Mouse (Mus musculus) embryonic fibroblast, embryonic 13.5 days (primary cell): ENCODE data around the gene 2300002M23Rik.

ENCODE experiments used
- CTCF ChIP-seq: IDR thresholded peaks from 2 replicates; pipeline ENCODE4 v1.5.1; 2011; ENCODE audit warnings: mild to moderate bottlenecking, control low read depth, low read length, moderate library complexity, borderline replicate concordance; ENCODE audit not compliant: insufficient read depth
- POLR2A ChIP-seq: IDR thresholded peaks from 2 replicates; pipeline ENCODE4 v1.6.1; 2011; ENCODE audit warnings: low read depth, mild to moderate bottlenecking, control low read depth, low read length, moderate library complexity

DNA sequence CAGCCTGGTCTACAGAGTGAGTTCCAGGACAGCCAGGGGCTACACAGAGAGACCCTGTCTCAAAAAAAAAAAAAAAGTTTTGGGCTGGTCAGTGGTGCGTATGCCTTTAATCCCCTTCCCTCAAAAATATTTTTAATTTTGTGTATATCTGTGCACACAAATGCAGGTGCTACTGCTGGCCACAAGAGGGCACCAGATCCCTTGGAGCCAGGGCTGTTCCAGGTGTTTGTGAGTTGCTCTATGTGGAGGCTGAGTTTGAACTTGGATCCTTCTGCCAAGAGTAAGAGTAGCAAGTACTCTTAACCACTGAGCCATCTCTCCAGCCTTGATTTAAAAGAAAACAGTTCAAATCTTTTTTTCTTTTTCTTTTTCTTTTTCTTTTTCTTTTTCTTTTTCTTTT, 15.7 kb downstream of the 2300002M23Rik start:
- TF ChIP-seq CTCF (peak; percentile 84), POLR2A (no peak)
